Mouse (Mus musculus): ENCODE results near the gene Chrna1.

GRCm38 (mm10) chr2:73571304-73571703 lies 8.8 kb downstream of the Chrna1 start:
- TF ChIP-seq EP300 (IDR thresholded peaks at IDR 0.05; ENCODE audit: low read depth) (no peak), CTCF (IDR thresholded peaks at IDR 0.05; ENCODE audit: low read depth) (no peak)
